Mouse (Mus musculus): ENCODE measurements around the gene Meis2.

Gene Meis2

GRCm38 (mm10) chr2:116067711-116068110 is 2.1 kb upstream of the Meis2 start:
- no peak for DNase-seq (ENCODE audit: low read depth, low spot score)

DNA sequence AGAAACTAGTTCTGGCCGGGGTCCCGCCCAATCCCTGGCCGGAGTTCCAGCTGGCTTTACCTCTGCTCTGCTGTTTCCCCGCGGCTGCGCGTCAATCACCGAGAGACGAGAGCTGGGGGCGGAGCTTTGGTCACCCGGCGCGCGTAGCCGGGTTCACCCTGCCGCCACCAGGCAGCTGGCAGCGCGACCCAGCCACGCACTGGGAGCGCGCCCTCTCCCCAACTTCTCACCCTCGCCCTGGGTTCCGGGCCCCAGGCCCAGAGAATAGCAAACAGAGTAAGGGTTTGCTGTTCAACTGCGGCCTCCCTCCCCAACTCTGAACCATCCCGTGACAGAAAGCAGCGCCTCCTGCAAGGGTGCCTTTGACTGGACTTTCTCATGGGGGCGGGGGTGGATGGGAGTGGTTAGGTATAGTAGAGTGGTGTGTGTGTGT is 1.4 kb upstream of the Meis2 start:
- no peak for DNase-seq (ENCODE audit: low read depth, low spot score)

DNA sequence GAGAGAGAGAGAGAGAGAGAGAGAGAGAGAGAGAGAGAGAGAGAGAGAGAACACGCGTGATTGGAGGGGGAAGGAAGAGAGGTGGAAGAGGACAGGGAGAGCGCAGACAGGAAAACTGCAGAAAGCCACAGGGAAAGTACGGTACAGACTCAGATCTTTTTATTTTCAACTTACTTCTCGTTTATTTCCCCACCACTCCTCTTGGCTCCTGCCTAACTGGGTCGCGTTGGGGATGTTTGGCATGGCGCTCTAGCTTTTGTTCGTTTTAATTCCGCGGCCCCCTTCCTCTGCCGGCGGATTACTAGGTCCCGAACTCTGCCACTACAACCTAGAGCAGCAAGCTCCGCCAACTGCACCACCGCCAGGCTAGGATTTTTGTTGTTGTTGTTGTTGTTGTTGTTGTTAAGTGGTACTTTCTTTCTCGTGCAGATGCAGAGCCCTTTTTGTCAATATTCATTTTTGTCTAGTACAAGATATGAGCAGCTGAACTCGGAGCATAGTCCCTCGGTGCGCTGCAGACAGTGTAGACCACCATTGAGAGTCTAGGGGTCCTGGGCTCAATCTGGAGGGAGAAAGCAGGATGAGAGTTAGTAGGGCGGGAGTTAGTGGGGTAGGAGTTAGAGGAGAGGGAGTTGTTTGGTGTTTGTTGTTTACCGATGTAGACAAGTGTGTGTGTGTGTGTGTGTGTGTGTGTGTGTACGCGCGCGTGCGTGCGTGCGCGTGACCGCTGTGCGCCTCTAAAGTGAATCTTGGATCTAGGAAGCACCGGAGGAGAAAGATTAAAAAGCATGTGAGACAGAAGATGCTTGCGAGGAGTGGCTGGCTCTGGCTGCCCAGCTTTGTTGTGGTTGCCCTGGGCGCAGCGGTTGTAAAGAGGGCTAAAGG is 660 bp upstream of the Meis2 start:
- DNase-seq (ENCODE audit: low read depth, low spot score), result no peak

GRCm38 (mm10) chr2:116065057-116065456 is 582 bp downstream of the Meis2 start:
- no peak for DNase-seq (ENCODE audit: low read depth, low spot score)

DNA sequence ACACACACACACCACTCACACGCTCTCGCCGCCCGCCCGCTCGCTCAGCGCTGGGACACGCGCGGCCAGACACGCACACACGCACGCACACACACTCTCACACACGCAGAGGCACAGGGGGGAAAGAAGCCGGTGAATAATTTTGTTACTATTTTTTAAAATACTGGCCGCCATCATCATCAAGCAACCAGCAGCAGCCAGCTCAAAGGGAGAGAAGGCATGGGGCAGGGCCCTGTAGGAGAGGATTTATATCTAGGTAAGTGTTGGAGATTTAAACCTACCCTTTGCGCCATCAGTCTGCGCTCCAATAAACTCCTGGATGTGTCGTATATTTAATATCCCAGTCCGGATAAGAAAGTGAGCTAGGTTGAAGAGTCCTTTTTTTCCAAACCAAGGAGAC is 1.1 kb downstream of the Meis2 start:
- no peak for DNase-seq (ENCODE audit: low read depth, low spot score)

- no peak for DNase-seq (ENCODE audit: low read depth, low spot score)
Measured at GRCm38 (mm10) chr2:116063819-116064293, 1.8 kb downstream of the Meis2 start.

DNA sequence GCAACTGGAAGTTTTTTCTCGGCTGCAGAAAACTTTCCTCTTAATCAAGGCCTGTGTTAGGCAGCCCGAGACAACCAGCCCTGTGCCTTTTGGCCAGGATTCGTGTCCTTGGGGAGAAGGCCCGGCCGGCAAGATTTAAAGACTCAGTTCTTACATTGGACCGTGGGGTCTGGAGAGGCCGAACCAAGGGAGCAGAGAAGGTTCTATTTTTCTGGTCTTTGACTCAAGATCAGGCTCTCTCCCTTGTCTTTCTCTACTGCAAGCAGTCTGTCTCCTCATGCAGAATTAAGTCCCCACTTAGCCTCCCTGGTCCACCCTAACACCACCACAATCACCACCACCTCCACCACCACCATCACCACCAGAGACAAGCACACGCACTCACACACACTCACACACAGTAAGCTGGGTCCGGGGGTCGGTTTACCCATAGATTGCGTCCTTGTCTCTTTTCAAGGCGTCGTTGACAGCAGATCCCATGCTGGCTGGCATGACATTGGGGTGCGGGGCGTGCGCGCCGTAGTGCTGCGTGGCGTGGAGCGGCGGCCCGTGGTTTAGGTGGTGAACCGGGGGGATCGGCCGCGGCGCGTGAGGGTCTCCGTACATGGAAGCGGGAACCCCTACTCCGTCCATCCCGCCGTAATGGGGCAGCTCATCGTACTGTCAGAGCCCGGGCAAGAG is 2.7 kb downstream of the Meis2 start:
- DNase-seq (ENCODE audit: low read depth, low spot score), result no peak

GRCm38 (mm10) chr2:116062251-116062651 is 3.4 kb downstream of the Meis2 start:
- DNase-seq (ENCODE audit: low read depth, low spot score), result no peak

- DNase-seq (ENCODE audit: low read depth, low spot score), result no peak
Measured at GRCm38 (mm10) chr2:116061401-116062021, 4.1 kb downstream of the Meis2 start.

GRCm38 (mm10) chr2:116060701-116061400 is 4.8 kb downstream of the Meis2 start:
- no peak for DNase-seq (ENCODE audit: low read depth, low spot score)

GRCm38 (mm10) chr2:116060210-116060609 is 5.4 kb downstream of the Meis2 start:
- DNase-seq (ENCODE audit: low read depth, low spot score), result no peak

- no peak for DNase-seq (ENCODE audit: low read depth, low spot score)
Measured at GRCm38 (mm10) chr2:116059661-116060060, 6.0 kb downstream of the Meis2 start.

DNA sequence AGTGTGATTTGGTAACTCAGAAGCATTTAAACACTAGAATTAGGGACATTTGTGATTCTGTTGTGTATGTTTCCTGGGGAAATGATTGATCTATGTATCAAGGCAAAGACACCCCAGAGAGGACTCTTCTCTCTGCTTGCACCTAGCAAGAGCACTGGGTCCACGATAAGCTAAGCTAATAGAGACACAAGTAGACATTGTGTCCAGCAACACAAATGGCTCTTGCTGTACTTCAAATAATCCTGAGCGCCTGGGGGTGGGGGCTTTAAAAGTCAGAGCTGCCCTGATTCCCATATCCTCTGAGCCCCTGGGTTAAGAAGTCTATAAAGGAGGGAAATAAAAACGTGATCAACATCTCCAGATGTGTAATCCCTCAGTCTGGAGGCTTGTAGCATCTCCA is 6.6 kb downstream of the Meis2 start:
- DNase-seq (ENCODE audit: low read depth, low spot score), result no peak

- DNase-seq (ENCODE audit: low read depth, low spot score), result no peak
Measured at GRCm38 (mm10) chr2:116058511-116058910, 7.1 kb downstream of the Meis2 start.

DNA sequence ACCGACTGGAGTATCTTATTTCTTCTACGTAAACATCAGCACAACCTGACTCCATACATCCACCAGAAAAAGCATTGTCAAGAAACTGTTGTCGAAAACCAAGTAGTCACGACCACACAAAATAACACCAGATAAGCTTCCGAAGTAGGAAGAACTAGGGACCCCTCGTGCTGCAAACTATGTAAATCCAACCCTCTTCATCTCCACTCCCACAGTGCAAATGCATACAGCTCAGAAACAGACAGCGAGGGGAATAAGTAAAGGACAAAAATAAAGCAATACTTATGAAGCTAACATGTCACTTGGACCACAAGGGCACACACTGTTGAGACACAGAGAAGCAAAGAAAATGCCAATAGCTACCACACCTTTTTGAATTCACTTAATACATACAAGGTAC is 8.8 kb downstream of the Meis2 start:
- no peak for DNase-seq (ENCODE audit: low read depth, low spot score)

DNA sequence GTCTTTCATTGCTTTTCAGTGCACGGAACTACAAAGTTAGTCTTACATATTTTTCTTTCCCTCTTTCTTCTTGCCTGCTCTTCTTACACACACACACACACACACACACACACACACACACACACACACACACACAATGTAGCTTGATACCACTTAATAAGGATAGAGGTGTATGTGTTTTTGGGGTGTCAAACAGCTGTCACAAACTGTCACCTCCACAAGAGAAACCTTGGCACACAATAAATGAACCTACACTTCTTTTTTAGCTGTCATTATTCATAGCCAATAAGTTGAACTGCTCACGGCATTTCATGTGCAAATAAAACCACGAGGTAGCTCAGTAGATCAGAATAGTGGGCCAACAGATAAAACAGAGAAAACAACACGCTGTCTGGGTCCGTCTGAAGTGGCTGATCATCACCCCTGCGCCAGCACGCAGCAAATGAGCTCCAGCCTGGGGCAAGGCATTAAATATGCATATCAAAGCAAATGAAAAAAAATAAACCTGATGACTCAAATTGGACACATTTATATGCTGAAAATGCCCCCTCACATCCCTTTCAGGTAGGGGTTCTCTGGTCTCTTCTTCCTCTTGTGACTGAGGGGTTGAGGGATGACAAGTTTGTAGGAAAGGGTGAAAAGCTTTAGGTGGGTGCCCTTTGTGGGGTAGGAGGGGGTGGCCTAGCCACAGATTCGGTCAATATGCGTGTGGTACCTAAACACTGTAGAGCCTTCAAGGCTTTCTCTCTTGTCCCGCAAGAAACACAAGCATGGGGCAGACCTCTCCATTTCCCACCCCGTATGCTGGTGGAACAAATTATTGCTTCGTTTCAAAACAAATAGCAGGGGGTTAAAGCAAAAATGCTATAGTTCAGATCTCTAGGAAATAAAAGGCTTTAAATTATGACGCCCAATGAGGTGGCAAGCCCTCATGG is 9.7 kb downstream of the Meis2 start:
- DNase-seq (ENCODE audit: low read depth, low spot score), result no peak

DNA sequence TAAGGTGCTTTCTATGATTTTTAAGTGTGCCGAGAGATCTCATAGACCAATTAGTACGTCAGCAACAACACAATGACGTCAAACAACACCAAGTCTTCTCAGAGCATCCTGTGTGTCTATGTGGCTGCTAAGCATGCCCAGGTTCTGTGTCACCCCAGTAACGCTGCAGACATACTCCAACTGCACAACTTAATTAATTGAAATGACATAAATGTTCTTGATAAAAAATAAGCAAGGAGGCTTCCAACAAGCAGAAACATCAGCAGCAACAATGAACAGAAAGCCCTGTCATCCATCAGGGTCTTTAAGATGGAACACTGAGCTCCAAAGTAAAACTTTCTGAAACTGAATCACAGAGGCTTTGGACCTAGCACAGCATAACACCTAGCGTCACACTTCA is 11.7 kb downstream of the Meis2 start:
- no peak for DNase-seq (ENCODE audit: low read depth, low spot score)

GRCm38 (mm10) chr2:116052688-116053421 is 12.8 kb downstream of the Meis2 start:
- DNase-seq (ENCODE audit: low read depth, low spot score), result no peak

DNA sequence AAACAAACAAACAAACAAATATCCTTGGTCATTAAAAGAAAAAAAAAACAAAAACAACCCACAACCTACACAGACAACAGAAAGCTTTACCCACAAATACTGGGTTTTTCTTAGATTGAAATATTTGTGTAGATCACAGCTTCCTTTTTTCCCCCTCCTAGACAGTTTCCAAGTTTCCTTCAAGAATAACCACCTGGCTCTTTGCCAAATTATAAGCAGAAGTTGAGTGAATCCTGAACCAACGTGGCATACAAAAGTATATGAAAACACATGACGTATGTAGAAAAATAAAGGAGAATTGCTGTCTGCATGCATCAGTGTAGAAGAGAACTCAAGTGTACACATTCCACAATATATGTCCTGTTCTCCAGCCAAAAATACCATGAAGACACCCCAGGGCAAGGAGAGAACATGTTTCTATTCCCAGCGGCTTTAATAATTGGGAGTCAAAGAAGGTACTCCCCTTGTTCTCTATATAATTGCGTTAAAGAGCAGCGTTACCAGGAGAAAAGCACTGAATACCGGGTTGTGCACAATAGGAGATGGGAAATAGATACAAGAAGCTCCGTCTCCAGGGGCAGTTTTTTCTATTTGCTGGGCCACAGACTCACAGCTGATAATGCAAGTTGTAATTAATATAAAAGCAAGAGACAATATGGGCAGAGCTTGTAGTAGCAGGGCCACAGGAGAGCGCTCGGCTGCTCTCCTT is 13.6 kb downstream of the Meis2 start:
- DNase-seq (ENCODE audit: low read depth, low spot score), result no peak

Measured in telencephalon, adult 2 months (tissue).